Mouse (Mus musculus) mouse trophoblast stem cell (cell line): ENCODE data around the gene Gm10772.
"Not testable (repeated sequence)": the region's sequence is repeated elsewhere in the genome, so short reads cannot be mapped to it uniquely, and the experiment has no call there.

Experiments used
- in situ Hi-C, 2 experiments: fragments of 300-500 bp; cut with MseI, MboI; formaldehyde crosslinking; loops; 2 replicates in 1 of 2; 3 replicates in 1 of 2; pipeline ENCODE4 v1.15.1; 2025

Gm10772 gene

GRCm38 (mm10) chr13:66227473-66227872, at the start of gene Gm10772:
Gene Gm10772 (minus strand): TSS chr13:66227573.
- in situ Hi-C loops = loop anchor here in 1 of 2 experiments (25.0 kb wide), 1 partner anchor 560 kb away; no protein-coding TSS in a partner anchor

GRCm38 (mm10) chr13:66263914-66264313, 36.5 kb upstream of the Gm10772 start:
- in situ Hi-C loops = not testable (repeated sequence)

GRCm38 (mm10) chr13:66263141-66263540, 35.8 kb upstream of the Gm10772 start:
- in situ Hi-C loops = not testable (repeated sequence)

GRCm38 (mm10) chr13:66214349-66214748, 13.0 kb downstream of the Gm10772 start:
- in situ Hi-C loops = no loop called here

- in situ Hi-C loops = not testable (repeated sequence)
Observed at GRCm38 (mm10) chr13:66213811-66214210, 13.6 kb downstream of the Gm10772 start.

- in situ Hi-C loops = not testable (repeated sequence)
Observed at GRCm38 (mm10) chr13:66179172-66179571, 48.2 kb downstream of the Gm10772 start.
